Mouse (Mus musculus) CD8-positive naive resting alpha-beta T cell, adult 2 months (primary cell): Measurements from ENCODE around the gene Nfatc3.

Experiments
- DNase-seq, 2 experiments: peaks; one replicate each; pipeline ENCODE4 v3.0.0; 2022; ENCODE audit warnings: low read depth in 2 of 2, low spot score in 2 of 2

Gene Nfatc3

GRCm38 (mm10) chr8:106123443-106123842 is 64.8 kb downstream of the Nfatc3 start:
- no peak for DNase-seq

GRCm38 (mm10) chr8:106126055-106126454 is 67.4 kb downstream of the Nfatc3 start:
- DNase-seq: no peak

- no peak for DNase-seq
These were observed 68.4 kb downstream of the Nfatc3 start for GRCm38 (mm10) chr8:106127054-106127453.

- no peak for DNase-seq
These were observed 69.3 kb downstream of the Nfatc3 start for GRCm38 (mm10) chr8:106127882-106128410.

- no peak for DNase-seq
These were observed 70.7 kb downstream of the Nfatc3 start for GRCm38 (mm10) chr8:106129232-106129930.

- no peak for DNase-seq
These were observed 71.4 kb downstream of the Nfatc3 start for GRCm38 (mm10) chr8:106129997-106130396.

- DNase-seq: no peak
These were observed 71.9 kb downstream of the Nfatc3 start for GRCm38 (mm10) chr8:106130505-106130904.

GRCm38 (mm10) chr8:106131021-106131420 is 72.4 kb downstream of the Nfatc3 start:
- no peak for DNase-seq

- DNase-seq: no peak
These were observed 73.0 kb downstream of the Nfatc3 start for GRCm38 (mm10) chr8:106131488-106132222.

- no peak for DNase-seq
These were observed 73.7 kb downstream of the Nfatc3 start for GRCm38 (mm10) chr8:106132356-106132755.

- no peak for DNase-seq
These were observed 74.9 kb downstream of the Nfatc3 start for GRCm38 (mm10) chr8:106133526-106133925.

- no peak for DNase-seq
These were observed 75.3 kb downstream of the Nfatc3 start for GRCm38 (mm10) chr8:106133946-106134345.

GRCm38 (mm10) chr8:106134751-106135571 is 76.3 kb downstream of the Nfatc3 start:
- DNase-seq: no peak

- no peak for DNase-seq
These were observed 77.0 kb downstream of the Nfatc3 start for GRCm38 (mm10) chr8:106135672-106136071.

GRCm38 (mm10) chr8:106136156-106137130 is 77.8 kb downstream of the Nfatc3 start, which contains the start of gene Esrp2:
Esrp2 (minus strand) TSS chr8:106136974.
- no peak for DNase-seq

- no peak for DNase-seq
These were observed 78.7 kb downstream of the Nfatc3 start for GRCm38 (mm10) chr8:106137218-106137905.

GRCm38 (mm10) chr8:106137906-106138477 is 79.4 kb downstream of the Nfatc3 start:
- DNase-seq: no peak

- no peak for DNase-seq
These were observed 80.0 kb downstream of the Nfatc3 start for GRCm38 (mm10) chr8:106138616-106139015.

- DNase-seq: no peak
These were observed 81.6 kb downstream of the Nfatc3 start for GRCm38 (mm10) chr8:106140191-106140590.
